Mouse (Mus musculus) G1E (cell line): ENCODE data around the gene Map2k3.

Experiments
- CTCF ChIP-seq: IDR thresholded peaks from 2 replicates; pipeline ENCODE4 v1.5.1; 2012; ENCODE audit warnings: low read depth, low read length, inconsistent platforms, mixed read lengths
- GATA1 ChIP-seq: IDR thresholded peaks from 2 replicates; pipeline ENCODE4 v1.6.1; 2012; ENCODE audit warnings: borderline replicate concordance, low read length, inconsistent platforms, mixed read lengths
- POLR2AphosphoS5 ChIP-seq: IDR thresholded peaks from 2 replicates; pipeline ENCODE4 v1.6.1; 2012; ENCODE audit warnings: low read depth, low read length, inconsistent platforms; ENCODE audit not compliant: insufficient replicate concordance
- TAL1 ChIP-seq: conservative IDR thresholded peaks from 2 replicates; pipeline ENCODE4 v1.6.1; 2012; ENCODE audit warnings: low read depth, low read length, inconsistent platforms, mixed read lengths

DNA sequence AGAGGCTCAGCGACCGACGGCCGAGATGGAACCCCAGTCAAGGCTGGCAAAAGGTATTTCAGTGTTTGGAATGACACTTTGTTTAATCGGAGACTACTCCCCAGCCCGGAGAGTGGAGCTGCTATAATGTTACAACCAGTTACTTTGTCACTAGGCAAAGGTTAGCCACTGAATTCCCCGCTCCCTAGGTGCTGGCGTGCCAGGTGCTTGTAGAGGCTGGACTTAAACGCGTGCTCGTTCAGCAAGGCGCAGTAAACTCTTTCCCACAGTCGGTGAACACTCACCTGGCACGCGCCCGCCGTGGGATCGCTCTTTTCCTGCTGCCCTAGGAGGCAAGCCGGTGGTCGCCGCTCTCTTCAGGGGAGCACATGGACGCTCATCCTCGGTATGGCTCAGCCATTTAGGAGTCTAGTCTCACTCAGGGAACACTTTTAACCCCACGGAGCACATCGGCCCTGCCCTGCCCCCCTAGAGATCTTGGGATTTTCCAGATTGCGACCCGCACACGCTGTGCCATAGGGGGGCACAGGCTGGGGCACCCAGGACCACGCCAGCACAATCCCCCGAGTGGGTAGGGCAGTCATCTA, 458 bp upstream of the Map2k3 start:
- no peak for TF ChIP-seq CTCF
- TF ChIP-seq GATA1 = no peak
- TF ChIP-seq TAL1 = no peak
- no peak for TF ChIP-seq POLR2AphosphoS5
